Mouse (Mus musculus) T-helper 1 cell (primary cell): ENCODE data around the gene Rhbdl1.
"Not testable (repeated sequence)": the region's sequence is repeated elsewhere in the genome, so short reads cannot be mapped to it uniquely, and the experiment has no call there.

ENCODE experiments used
- in situ Hi-C: fragments of 300-600 bp; cut with MboI, MseI; formaldehyde crosslinking; loops from one replicate; pipeline ENCODE4 v1.15.1; 2025; ENCODE audit warnings: high pct_unique_total_duplicates

Rhbdl1 gene

DNA sequence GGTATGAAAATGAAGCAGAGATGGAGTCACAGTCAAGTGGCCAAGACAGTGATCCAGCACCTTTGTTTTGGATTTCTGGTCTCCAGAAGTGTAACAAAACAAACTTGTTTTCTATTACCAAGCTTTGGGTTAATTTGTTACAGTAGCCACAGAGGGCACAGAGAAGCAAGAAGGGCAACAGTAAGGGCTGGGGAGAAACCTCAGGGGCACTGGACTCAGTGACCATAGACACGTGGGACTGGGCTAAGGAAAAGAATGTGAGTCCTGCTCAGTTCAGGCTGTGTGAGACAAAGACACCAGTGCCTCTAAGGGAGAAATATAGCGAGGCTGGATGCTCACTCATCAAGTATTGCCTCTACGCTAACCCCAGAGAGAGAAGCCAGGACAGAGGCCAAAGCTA lies 35.6 kb upstream of the Rhbdl1 start:
- in situ Hi-C loops, result no loop called here

DNA sequence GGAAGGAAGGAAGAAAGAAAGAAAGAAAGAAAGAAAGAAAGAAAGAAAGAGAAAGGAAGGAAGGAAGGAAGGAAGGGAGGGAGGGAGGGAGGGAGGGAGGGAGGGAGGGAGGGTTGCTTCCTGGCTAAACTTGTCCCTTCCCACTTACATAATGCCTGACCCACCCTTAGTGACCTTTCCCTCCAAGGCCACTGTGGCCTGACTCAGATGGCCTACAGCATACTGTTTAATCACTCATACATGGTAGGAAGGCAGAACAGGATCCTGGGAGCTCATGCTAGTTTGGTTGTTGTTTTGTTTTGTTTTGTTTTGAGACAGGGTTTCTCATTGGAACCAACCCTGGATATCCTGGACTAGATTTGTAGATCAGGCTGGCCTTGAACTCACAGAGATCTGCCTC lies 34.5 kb upstream of the Rhbdl1 start:
- in situ Hi-C loops, result not testable (repeated sequence)

DNA sequence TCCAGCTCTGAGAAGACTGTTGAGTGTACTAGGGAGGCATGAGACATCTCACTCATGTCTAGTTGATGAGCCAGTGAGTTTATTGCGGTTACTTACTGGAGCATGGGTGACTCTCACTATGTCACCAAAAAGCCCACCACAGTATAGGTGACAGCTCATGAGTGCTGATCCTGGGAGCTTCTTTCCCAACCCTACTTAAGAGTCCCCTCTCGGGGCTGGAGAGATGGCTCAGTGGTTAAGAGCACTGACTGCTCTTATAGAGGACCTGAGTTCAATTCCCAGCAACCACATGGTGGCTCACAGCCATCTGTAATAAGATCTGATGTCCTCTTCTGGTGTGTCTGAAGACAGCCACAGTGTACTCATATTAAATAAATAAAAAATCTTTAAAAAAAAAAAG lies 32.9 kb upstream of the Rhbdl1 start:
- in situ Hi-C loops, result no loop called here

DNA sequence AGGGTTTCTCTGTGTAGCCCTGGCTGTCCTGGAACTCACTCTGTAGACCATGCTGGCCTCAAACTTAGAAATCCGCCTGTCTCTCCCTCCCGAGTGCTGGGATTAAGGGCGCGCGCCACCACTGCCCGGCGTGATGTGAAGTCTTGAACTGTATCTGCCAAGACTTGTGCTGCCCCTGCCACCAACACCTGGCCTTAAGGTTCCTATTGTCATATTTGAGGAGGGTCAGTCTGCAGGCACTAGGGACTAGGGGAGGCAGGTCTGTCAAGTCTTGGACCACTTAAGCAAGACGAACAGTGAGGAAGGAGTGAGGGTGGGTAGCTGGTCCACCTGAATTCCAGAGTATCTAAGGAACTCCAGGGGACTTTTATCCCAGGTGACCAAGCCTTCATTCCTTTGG lies 32.4 kb upstream of the Rhbdl1 start:
- in situ Hi-C loops, result no loop called here

- in situ Hi-C loops, result no loop called here
These were observed 31.6 kb upstream of the Rhbdl1 start, which contains the start of gene Mcrip2 for GRCm38 (mm10) chr17:25868601-25869191. Gene Mcrip2 (minus strand): TSS chr17:25868764.

GRCm38 (mm10) chr17:25867836-25868600 lies 30.9 kb upstream of the Rhbdl1 start:
- in situ Hi-C loops, result no loop called here

DNA sequence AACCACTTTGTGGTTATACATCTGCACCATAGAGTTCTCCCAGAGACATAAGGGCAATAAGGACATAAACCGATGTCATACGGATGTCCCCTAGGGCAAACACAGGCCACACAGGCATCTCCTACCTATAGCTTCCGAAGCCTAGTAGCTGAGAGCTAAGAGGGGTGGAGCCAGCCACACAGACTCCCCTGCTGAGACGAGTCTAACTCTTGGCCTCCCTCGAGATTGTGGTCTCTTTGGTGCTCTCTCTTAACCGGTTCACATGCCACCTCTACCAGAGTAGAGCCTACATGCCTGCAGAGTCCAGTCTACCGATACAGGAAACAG lies 30.4 kb upstream of the Rhbdl1 start:
- in situ Hi-C loops, result no loop called here

GRCm38 (mm10) chr17:25866172-25866571 lies 29.1 kb upstream of the Rhbdl1 start:
- in situ Hi-C loops, result no loop called here

GRCm38 (mm10) chr17:25865288-25865687 lies 28.2 kb upstream of the Rhbdl1 start:
- in situ Hi-C loops, result no loop called here

- in situ Hi-C loops, result no loop called here
These were observed 27.2 kb upstream of the Rhbdl1 start for GRCm38 (mm10) chr17:25864311-25864710.

GRCm38 (mm10) chr17:25863681-25864080 lies 26.6 kb upstream of the Rhbdl1 start:
- in situ Hi-C loops, result no loop called here

DNA sequence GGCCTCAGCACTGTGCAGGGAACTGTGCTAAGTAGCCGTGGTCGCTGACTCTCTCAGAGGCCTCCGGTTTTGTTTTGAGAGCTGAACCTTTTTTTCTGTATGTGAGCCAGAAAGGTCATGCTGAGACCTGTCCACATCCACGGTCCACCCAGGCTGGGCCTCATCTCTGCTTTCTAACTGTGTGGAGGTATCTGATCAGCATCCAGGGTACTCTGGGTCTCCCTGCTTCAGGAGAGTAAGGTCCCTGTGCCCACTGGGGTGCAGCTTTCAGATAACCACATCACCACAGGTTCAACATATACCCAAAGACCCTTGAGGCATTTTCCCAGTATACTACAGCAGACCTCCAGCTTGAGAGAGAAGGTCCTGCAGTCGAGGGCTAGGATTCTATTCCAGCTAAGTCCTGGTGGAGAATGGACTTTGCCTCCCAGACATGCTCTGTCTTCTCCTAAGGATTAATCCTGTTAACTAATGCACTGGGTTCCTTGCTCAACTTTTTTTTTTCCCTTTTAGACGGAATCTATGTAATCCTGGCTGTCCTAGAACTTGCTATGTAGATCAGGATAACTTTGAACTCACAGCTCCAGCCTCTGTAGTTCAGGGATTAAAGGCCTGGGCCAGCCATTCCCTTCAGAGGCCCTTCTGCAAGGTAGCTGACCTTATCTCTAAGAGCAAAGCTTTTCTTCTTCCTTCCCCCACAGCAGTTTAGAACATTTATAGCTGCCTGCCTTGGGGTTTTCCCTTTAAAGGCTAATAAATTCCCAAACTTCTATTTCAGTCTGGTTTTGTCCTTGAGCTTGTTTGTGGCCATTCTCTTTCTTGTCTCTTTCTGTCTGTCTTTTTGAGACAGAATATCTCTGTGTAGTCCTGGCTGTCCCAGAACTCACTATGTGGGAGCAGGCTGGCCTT lies 24.9 kb upstream of the Rhbdl1 start:
- in situ Hi-C loops, result no loop called here

DNA sequence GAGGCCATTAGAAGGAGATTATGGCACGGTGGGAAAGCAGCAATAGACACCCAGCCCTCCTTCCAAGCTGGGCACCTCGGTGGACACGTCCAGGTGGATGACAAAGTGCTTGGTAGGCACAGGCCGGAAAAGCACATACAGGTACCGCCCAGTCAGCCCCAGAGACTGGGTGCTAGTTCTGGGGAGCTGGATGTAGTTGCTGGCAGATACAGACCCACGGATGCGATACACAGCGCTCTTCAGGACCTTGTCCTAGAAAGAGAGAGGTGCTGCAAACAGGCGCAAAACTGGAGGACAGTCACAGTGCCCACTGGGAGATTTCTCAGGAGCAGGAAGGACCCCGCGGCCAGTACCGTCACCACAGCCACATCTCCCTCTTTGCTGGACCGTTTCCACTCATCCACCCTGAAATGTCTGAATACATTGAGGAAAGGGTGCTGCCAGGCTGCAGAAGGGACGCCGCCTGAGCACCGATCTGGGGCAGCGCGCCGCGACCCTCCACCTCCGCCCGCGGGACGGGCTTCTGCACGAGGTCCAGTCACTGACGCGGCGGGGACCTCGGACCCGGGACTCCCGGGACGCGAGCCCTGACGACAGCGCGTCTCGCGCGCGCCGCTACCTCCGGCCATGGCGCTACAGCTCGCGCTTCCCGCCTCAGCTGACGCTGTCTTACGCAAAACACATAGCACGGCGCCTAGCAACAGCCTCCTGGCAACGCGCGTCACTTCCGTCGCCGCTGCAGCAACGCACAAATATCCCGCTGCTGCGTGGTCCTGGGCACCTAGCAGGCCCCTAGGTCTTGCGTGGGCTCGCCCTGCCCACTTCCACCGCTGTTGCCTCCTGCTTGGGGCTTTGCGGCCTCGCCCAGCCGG lies 24.0 kb upstream of the Rhbdl1 start, which contains the start of gene Wdr90:
Wdr90 (minus strand) TSS at position 670 of the 872 bp plus-strand sequence.
- in situ Hi-C loops, result no loop called here

GRCm38 (mm10) chr17:25860229-25860628 lies 23.1 kb upstream of the Rhbdl1 start:
- in situ Hi-C loops, result no loop called here

DNA sequence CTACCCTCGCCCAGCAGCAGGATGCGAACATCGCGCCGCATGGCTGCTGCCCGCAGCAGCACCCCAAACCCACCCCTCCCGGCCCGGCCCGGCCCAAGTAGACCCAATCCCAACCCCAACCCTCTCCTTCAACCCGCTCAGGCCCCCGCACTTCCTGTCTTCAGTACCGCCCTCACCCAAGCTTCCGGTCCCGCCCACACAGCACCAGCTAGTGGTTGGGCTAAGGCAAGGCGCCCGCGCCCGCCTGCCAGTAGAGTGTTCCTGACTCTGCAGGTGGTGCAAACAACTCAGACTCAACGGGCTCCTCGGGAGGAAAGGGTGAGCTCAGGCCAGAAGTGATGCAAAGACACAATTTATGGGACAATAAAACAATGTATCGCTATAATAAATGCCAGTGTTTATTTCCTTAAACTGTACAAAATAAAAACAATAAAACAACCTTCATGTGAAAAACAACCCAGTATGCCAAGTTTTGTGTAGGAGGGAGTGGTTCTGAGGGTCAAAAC lies 7.4 kb upstream of the Rhbdl1 start, which contains the start of gene Rhot2:
Rhot2 (minus strand) TSS at position 456 of the 506 bp plus-strand sequence.
- in situ Hi-C loops, result no loop called here

DNA sequence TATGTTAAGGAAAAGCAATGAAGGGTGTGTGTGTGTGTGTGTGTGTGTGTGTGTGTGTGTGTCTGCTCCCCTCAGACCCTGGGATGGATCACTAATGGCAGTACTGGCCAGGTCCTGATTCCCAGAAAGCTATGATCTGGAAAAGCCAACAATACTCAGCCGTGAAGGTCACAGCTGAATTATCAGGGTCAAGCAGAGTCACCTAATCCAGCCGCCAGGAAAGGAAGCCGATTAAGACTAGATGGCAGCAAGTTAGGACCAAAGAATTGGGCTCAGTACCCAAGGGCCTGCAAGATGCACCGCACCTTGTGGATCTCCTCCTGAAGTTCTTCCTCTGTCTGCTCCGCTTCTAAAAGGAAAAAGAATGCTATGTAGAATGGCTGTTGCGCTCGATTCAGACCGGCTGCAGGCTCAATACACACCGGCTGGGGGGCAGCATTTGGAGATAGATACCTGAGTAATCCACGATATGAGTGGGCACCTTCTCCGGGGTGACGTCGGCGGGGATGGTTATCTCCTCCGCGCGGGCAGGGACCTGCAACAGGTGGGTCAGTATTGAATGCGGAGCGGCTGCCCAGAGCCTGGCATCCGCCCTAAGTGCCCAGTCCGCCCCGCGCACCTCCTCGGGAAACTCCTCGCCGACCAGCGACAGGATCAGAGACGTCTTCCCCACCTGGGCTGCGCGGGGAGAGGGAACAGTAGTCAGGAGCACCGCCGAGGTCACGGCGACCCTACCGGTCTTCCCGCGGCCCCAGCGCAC lies 6.7 kb upstream of the Rhbdl1 start:
- in situ Hi-C loops, result no loop called here

DNA sequence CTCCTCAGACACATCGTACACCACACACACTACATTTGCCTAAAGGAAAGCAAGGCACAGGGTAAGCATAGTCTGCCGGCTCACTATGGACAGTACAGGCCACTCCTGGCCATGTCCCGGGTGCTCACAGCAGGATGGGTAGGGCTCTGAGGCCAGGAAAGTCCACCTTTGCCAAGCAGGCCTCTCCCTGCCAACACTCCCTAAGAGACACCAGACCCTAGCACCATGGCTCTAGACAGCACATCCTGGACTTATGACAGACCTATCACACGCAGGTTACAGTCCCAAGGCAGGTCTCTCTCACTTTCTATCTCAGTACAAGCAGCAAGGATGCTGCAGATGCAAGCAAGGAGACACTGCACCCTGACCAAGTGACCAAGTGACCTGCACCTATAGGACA lies 6.0 kb upstream of the Rhbdl1 start:
- in situ Hi-C loops, result no loop called here

DNA sequence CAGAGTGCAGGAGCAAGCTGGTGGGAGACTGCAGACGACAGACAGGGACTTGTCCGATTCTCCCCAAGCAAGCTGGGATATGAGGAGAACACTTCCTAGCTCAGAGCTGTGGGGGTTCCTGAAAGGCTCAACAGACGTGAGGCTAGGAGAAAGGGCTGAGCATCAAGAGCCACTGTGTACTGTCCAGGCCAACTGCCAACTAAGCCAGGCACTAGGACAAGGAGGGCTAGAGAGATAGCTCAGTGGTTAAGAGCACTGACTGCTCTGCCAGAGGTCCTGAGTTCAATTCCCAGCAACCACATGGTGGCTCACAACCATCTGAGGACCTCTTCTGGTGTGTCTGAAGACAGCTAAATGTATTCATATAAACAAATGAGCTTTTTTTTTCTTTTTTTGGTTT lies 5.4 kb upstream of the Rhbdl1 start:
- in situ Hi-C loops, result no loop called here

- in situ Hi-C loops, result no loop called here
These were observed 4.2 kb upstream of the Rhbdl1 start, which contains the start of gene Gm20683 for GRCm38 (mm10) chr17:25841117-25841880. Gene Gm20683 (minus strand): TSS chr17:25841763.

GRCm38 (mm10) chr17:25840519-25840918 lies 3.4 kb upstream of the Rhbdl1 start:
- in situ Hi-C loops, result no loop called here
